Mouse (Mus musculus): Measurements from ENCODE around the gene Grhl3.

Grhl3 gene

DNA sequence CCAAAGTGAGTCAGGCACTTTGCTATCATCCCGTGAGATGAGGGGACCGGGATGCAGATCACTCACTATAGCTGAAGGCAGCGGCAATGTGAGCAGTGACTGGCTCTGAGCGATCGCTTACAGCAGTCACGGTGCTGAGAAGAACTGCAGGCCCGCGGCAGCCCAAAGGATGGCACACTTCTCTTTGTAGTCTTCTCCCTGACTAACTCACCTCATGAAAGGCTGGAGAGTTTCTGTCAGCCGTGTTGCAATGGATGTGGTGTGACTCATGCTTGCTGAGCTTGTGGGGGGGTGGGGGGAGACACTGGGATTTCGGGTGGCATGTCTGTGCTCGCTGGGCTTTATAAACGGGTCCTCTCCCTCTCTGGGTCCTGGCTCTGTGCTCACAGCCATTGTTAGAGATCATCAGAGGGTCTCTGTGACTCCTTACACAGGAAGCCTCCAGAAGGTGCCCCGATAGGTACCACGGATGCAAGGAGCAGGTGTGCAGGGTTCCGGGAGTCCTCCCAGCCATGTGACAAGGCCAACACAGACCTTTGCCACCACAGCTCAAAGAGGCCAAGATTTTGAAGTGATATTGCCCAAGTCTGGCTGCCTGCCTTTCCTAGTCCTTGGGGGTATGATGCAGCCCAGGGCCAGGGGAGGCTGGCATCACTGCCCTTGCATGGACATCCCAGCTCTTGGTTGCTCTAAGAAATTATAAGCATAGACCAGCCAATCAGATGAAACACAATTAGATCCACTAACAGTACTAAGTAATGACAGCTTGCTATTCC lies 2.1 kb upstream of the Grhl3 start:
- no peak for DNase-seq (ENCODE audit: low read depth)

DNA sequence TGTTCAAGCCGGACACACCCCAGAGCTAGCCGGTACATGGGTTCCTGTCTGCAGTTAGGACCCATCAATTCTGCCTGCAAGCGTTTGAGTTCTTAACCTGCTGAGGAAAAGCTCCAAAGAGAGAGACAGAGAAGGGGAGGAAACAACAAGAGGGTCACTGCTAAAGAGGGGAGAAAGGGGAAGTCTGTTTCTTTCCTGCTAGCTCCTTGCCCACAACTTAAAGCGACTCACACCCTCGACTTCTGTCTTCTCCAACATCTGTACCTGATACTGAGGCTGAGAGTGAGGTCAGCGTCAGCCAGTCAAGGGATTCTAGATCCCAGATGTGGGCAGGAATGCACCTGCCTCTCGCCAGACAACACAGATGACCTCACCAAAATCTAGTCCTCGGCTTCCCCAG lies 1.2 kb downstream of the Grhl3 start:
- peak; percentile 26 for DNase-seq (ENCODE audit: low read depth)

DNA sequence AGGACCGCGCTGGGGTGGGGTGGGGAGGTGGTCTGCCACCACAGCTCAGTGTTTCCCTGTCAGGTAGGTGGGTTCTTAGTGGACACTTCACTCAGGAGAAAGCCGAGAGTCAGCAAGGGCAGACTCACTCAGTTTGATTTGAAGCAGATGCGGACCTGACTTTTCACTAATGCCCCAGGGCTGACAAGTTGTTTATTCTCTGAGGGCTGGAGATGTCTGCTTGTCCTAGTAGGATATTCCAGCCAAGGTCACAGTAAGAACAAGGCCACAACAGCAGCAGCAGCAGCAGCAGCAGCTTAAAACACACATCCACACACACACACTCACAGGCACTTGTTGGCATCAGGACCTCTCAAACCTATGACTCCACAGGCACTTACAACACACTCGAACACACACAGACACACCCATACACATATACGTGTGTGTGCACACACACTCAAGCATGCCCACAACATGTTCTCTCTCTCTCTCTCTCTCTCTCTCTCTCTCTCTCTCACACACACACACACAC lies 2.3 kb downstream of the Grhl3 start:
- no peak for DNase-seq (ENCODE audit: low read depth)

DNA sequence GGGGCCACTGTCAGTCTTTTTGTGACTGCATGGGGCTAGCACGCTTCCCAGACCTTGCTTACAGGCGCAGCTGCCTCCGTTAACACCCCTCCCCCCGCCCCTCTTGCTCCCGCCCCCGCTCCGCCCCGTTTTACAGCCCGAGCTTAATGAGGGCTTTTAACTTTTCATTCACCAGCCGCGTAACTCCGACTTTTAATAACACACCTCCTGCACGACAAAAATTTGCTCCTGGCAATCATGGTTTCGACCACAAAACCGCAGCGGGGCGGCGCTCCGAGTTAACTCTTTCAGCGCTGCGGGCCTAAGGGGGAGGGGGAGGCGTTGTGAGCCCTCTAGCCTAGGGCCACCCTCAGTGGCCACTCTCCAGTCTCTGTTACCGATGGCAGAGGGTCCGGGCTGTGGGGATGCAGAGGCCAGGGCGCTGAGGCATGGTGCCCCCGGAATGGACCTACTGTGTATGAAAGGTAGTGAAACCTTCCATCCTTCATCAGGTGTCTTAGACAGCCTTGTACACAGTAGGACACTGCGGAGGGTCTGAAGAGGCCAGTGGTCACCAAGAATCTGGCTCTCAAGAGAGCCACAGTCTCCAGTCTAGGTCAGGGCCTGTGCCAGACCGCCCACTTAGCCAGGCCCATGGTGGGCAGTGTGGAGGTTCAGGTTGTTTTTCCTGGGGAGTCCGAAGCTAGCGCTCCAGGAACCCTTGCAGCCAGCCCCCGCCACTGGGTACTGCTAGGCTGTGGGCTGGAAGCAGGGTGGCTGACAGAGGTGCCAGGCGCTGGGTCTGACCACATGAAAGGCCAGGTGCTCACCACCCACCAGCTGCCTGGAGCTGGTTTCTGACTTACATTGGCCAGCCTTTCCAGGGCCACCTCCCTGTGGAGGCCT lies 3.0 kb downstream of the Grhl3 start:
- peak; percentile 77 for DNase-seq (ENCODE audit: low read depth)

DNA sequence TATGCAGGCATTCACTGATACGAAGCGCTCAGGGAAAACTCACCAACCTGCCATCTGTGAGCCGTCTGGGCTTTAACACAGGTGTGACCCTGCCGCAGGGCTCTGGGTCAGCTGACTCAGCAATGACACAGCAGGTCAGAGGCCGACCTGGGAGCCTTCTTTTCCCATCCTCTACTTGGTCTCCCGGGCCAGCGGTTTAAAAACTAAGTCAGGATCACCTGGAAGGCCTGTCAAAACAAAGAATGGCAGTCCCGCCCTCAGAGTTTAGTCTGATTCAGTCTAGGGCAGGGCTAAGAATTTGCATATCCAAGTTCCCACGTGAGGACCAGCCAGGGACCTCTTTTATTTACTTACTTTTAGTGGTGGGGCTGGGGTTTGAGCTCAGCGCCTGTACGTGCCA lies 4.2 kb downstream of the Grhl3 start:
- peak; percentile 32 for DNase-seq (ENCODE audit: low read depth)

DNA sequence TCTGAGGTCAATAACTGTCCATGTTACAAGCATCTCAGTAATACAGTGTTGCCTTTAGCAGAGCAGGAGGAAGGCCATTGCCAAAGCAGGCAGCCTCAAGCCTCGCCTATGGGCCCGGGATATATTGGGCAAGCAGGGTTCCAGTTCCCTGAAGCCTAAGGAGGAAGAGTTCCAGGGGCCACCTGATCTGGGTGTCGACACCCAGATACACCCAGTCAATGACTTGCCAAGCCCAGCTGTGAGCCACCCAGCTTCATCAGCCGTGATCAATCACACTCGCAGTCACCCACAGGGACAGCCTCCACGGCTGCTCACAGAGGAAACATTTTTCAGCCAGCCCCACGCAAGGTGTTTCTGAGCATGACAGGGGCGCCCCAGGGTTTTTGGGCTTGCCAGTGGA lies 5.9 kb downstream of the Grhl3 start:
- DNase-seq (ENCODE audit: low read depth), result no peak

DNA sequence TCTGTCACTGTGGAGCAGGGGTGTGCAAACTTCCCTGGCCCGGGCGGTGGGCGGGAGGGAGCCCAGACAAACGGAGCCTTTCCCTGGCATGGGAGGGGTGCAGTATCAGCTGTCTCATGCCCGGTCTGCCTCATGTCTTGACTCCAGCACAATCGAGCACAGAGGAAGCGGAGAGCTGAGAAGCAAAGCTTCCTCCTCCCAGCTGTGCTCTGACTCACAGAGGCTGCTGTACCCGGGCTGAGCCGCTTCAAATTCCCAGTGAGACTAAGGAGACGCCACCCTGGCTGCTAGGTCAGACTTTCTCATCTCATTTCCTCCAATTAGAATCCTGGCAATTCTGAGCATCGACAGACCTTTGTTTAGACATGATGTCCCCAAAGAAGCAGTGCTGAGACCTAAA lies 6.4 kb downstream of the Grhl3 start:
- DNase-seq (ENCODE audit: low read depth), result no peak

DNA sequence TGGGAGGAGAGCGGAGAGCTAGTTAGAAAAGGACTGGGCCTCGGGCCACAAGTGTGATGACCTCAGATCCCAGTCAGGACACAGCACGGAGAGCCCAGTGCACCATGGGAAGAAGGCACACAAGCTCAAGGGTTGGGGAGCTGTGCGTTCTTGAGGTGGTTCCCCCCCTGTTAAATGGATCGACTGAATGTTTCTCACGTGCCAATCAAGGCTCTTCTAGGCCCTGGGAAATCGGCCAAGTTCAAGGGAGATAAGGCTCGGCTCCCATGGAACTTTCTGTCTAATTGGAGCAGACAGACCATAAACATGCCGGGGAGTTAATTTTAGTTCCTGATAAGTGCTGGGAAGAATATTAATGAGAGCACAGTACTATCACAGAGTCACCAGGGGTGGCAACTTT lies 8.0 kb downstream of the Grhl3 start:
- DNase-seq (ENCODE audit: low read depth), result no peak

DNA sequence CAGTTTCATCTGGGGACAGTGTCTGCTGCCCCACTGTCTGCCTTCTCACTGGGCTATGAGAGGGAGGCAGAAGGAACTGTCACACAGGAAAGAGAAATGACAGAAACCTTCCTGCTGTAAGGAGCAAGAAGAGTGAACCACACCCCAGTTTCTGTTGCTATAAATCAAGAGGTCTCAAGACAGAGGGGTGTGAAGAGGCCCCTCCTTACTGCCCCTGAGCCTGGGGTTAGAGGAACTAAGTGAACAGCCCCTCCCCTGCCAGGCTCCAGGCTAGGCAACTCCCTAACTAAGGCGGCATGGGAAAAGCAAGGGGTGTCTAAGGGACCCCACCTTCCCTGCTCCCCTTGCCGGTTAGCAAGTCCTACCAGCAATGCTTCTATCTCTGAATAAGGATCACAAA lies 9.6 kb downstream of the Grhl3 start:
- no peak for DNase-seq (ENCODE audit: low read depth)

DNA sequence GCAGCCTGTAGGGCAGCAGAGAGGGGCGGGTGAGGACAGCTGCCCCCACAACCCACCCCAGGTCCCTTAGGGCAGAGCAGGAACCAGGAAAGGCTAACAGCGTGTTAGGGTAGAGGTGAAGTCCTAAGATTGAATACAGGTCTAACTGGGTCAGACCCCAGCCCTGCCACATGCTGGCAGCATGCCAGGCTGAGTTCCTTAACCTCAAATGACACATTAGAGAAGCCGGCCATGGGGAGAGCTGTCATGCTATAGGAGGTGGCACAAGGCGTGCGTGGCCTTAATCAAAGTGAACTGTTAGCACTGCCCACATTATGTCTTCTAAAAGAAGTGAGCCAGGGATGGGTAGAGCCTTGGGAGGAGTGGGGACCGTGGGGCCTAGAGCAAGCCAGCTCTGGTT lies 24.1 kb downstream of the Grhl3 start:
- DNase-seq (ENCODE audit: low read depth), result no peak

DNA sequence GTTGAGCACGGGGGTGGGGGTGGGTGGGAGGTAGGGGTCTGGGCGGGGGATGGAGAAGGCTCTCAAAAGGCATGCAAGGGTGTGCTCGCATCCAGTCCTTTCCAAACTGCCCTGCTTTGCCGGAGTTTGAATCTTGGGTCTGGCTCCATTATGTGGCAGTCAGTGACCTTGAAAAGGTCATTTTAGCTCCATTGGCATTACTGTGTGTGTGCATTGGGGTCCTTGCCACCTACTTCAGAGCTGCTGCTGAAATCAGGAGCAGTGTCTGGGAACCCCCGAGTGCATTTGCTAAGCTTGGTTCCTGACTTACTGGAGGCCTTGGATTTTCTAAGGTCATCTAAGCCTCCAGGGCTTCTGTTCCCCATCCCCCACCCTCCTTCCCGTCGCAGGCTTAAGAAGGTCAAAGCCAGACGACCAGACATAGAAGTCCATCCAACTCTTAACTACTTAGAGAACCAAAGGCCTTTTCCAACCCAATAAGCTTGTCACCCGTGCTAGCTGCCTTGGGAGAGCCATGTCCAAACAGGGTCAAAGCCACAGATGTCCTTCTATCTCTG lies 24.8 kb downstream of the Grhl3 start:
- no peak for DNase-seq (ENCODE audit: low read depth)

DNA sequence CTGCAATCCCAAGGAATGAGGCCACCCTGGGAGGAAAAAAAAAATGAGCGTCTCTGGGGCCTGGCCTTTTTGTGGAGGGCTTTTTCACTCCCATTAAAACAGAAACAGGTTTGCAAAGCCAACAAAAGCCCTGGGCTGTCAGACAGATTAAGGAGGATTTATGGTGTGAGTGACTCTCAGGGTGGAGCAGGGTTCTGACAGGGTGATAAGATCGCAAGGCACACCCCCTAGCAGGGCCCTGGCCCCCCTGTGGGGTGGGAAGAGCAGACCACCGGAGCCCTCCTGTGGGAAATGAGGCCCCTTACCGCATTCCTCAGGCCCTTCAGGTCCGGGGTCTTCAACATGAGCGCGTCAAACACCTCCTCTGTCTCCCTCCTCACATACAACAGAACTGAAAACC lies 25.3 kb downstream of the Grhl3 start:
- DNase-seq (ENCODE audit: low read depth), result no peak

DNA sequence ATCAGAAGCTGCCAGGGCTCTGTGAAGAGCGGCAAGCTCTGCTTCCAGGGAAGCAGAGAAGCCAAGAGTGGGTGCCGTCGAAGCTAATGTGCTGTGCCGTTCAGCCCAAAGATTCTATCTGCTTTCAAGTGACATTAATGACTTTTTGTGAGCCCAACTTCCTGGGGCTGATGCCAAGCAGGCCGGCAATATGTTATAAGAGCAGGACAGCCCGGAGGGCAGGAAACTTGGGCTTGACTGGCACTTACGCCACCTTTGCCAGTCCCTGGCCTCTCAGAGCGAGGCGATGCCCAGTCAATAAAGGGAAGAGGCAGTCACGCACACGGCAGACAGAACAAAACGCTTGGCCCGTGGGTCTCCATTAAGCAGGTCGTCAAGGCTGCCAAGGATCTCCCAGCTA lies 25.9 kb downstream of the Grhl3 start:
- no peak for DNase-seq (ENCODE audit: low read depth)

DNA sequence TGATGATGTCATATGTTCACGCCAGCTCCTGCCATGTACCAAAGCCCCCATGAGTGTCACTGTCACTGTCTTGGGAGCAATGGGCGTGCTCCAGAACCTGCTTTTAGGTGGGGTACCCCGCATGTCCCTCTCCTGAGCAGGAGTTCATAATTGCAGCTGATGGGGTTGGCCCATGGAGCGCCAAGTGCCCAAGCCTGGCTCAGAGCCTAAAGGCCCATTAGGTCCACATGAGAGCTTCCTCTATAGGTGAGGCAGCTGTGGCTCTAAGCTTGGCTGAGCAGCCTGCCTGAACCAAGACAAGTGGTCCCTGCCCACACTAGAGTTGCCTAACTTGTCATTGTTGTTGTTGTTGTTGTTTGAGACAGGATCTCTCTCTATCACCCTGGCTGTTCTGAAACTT lies 26.6 kb downstream of the Grhl3 start:
- no peak for DNase-seq (ENCODE audit: low read depth)

DNA sequence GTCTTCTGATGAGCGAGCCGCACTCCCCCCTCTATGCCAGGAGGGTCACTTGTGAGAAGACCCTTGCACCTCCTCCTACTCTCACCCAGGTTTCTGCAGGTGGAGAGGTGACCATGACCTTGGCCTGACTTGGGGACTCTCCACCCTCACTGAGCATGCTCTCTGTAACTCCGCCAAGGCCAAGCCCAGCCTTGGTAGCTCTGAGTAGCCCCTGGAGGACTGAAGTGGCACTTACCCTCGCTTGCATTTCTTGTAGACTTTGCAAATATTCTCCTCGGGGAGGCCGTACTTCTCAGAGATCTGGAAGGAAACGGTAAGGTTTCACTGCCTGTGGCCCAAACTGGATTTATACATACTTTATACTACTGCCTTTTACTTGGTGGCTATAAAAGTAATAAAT lies 27.4 kb downstream of the Grhl3 start:
- no peak for DNase-seq (ENCODE audit: low read depth)

DNA sequence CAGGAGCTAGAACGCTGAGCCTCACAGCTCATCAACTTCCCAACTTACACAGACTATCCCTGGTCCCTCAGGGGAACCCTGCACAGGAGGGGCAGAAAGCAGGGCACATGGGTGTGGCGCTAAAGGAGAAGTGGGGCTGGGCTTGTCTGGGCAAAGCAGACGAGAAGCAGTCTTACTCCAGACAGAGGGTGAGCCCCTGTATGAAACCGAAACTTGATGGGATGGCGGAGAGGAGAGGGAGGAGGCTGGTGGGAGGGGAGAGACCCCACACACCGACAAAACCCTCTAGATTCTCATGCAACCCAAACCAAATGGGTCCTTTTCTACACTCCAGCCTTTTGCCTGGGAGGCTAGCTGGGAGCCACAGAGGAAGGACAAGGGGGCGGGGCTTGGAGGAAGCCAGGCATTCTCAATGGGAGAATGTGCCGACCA lies 28.3 kb downstream of the Grhl3 start:
- DNase-seq (ENCODE audit: low read depth), result peak; percentile 35

DNA sequence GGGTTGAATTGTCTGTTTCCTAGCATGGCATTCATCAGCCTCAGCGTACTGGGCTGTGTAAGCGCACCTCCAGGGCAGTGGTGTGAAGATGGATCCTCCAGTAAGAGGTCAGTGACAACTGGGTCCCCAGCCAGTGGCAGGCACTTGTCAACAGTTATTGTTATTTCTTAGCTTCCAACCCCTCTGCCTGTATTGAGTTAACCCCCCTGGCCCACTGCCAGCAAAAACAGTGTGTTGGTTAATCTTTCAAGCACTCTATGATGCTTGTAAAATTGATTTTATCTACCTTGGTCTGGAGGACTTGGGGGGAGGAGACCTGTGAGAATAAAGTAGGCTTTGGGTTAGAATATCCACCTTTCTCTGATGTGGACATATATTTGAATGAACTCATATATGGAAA lies 29.1 kb downstream of the Grhl3 start:
- no peak for DNase-seq (ENCODE audit: low read depth)

DNA sequence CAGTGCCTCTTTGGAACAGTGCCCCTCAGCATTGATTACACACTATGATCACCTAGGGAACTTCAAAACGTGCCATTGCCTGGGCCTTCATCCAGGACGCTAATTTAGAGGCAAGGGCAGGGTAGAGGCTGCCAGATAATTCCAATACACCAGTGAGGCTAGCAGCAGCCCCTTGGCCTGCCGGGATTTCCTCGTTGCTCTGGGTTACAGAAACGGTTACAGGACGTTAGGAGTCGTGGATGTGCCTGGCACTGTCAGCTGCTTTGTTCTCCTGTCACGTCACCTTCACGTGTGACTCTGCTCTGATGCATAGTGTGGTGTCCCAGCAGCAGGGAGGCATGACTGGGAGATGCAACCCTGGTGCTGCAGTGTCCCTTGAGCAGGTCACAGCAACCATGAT lies 33.4 kb downstream of the Grhl3 start:
- no peak for DNase-seq (ENCODE audit: low read depth)

DNA sequence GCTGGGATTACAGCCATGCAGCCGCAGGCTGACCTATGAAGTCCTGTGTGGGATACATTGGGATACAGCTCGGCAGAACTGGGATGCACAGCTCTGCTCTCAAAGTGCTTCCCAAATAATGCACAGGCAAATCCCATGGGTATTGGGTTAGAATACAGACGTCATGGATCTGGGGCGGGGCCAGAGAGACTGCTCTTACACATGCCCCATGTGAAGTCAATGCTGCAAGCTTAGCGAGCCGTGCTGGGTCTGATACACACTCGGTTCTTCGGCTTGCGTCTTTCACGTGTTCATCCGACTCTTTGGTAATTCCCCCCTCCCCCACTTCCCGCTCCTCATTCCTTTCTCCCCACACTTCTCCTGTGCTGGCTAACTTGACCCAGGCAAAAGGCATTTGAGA lies 34.4 kb downstream of the Grhl3 start:
- no peak for DNase-seq (ENCODE audit: low read depth)

DNA sequence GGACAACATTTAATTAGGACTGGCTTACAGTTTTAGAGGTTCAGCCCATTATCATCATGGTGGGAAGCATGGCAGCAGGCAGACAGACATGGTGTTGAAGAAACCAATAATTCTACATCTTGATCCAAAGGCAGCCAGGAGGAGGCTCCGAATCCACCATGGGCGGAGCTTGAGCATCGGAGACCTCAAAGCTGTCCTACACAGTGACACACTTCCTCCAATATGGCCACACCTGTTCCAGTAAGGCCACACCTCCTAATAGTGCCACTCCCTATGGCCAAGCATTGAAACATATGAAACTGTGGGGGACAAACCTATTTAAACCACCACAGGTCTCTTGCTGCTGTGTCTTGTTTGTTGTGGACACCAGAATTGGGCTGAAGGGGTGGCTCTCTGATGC lies 38.4 kb downstream of the Grhl3 start:
- no peak for DNase-seq (ENCODE audit: low read depth)

DNA sequence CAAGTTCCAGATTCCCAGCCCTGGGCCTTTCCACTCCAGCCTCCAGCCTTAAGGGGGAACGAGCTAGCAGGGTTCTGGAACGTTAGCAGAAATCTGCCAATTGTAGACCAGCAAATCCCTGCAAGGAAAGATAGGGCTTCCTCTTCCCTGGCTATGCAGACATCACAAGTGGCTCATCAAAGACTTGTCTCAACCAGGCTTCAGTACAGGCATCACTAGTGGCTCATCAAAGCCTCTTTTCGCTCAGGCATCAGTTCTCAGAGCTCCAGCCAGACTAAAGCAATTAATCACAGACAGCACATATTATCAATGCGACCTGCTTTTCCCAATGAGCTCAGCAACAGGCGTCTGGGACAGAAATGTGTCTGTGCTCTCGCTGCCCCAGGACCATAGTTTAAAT lies 40.4 kb downstream of the Grhl3 start:
- no peak for DNase-seq (ENCODE audit: low read depth)

DNA sequence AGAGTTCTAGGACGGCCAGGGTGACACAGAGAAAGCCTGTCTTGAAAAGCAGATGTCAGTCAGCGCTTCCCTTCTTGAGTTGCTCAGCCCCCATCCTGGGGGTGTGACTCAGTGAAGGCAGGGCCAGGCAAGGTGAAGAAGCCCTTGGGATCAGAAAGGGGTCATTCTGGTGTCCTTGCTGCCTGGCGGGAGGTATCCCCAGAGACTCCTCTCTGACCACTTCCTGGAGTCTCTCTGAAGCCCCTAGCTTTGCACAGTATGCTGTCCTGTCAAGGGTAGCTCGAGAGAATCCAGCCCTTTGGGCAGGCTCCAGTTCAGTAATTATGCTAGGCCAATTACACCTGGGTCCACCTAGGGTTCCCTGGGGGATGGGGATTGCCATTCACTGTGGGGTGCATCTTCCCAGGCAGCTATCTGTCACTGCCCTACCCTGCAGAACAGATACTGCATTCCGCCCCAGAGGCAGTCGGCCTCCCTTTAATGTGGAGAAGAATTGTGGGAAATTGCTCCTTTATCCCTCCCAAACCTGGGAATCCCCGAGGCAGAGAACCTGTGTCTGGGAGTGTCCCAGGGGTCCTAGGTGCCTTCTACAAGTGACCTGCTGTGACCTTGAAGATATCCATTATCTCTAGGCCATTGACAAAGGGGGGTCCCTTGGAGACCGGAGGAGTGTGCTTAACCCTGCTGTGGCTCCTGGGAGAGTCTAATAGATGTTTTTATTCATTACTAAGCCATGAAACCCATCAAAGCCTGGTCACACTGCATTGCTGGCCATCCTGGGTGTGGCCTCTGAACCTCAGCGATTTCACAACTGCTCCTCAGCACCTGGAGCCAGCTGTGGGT lies 41.4 kb downstream of the Grhl3 start:
- no peak for DNase-seq (ENCODE audit: low read depth)
